8 mouse cellular contexts compared by ENCODE assay signal in the genomic region with DNA sequence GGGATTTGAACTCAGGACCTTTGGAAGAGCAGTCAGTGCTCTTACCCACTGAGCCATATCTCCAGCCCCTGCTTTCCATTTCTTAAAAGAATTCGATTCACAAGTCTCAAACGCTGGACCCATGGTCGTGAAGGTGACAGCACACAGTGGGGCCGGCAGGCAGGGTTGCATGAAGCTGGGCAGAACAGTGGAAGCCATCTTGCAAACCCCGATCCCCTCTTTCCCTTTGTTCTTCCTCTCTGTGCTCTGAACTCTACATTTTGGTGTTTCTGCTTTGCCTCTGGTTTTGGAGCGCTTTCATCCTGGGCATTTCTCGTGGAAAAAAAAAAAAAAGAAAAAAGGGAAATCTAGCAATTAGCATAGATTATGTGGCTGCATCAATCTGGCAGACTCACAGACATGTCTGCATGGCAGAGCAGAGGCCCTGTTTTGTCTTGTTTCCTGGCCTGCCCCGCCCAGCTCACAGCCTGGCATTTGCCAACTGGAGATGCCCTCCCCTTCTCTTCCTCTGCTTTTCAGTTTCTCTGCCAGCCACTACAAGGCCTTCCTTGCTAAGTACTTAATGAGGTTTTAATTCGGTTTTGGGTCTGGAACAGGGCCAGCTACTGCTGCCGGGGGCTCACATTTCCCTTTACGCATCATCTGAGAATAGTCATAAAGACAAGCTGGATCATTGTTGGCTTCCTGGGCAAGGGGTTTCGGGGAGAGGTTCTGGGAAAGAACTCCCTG. TPM values are rescaled to one million over a fixed set of nuclear protein-coding genes. Genes with fewer than 3 reads are reported as not detected.
DNase-seq lines count a peak whose midpoint lies in the region; ATAC-seq lines count a peak whose summit lies in the region.

No protein-coding gene starts in this region.

- no peaks in the 10 kb centered on the region for H3K27me3 ChIP-seq in neural tube, embryonic 12.5 days (replicated peaks)
- no peaks in the 10 kb centered on the region for H3K27me3 ChIP-seq in hindbrain, embryonic 13.5 days
- no peaks in the 10 kb centered on the region for H3K27me3 ChIP-seq in stomach, embryonic 14.5 days (ENCODE audit: control insufficient read depth, insufficient read depth, low read length)

- H3K9me3 ChIP-seq in neural tube, embryonic 12.5 days = no peaks in the 10 kb centered on the region
- no peaks in the 10 kb centered on the region for H3K9me3 ChIP-seq in hindbrain, embryonic 13.5 days
- no peaks in the 10 kb centered on the region for H3K9me3 ChIP-seq in stomach, embryonic 14.5 days (ENCODE audit: control insufficient read depth, low read depth, low read length)

- H3K36me3 ChIP-seq in neural tube, embryonic 12.5 days = peaks cover 9% of the 10 kb centered on the region; the same call in 1 of the 2 replicates
- H3K36me3 ChIP-seq in hindbrain, embryonic 13.5 days = peaks cover 24% of the 10 kb centered on the region
- no peaks in the 10 kb centered on the region for H3K36me3 ChIP-seq in stomach, embryonic 14.5 days (ENCODE audit: control insufficient read depth, insufficient read depth, low read length)

- ATAC-seq in neural tube, embryonic 12.5 days (ENCODE audit: low FRiP score, low read depth) = peak; percentile 76
- peak; percentile 79 for ATAC-seq in hindbrain, embryonic 13.5 days (ENCODE audit: low FRiP score)
- peak; percentile 33; the same call in 1 of the 2 replicates for ATAC-seq in stomach, embryonic 14.5 days (ENCODE audit: insufficient number of reproducible peaks, insufficient read depth, low FRiP score, low read depth)

- H3K27ac ChIP-seq in neural tube, embryonic 12.5 days = no peak overlapping the region
- peak overlapping the region; percentile 78 for H3K27ac ChIP-seq in hindbrain, embryonic 13.5 days
- no peak overlapping the region for H3K27ac ChIP-seq in stomach, embryonic 14.5 days (ENCODE audit: low read length)

- H3K4me3 ChIP-seq in neural tube, embryonic 12.5 days = no peak overlapping the region
- no peak overlapping the region for H3K4me3 ChIP-seq in hindbrain, embryonic 13.5 days
- H3K4me3 ChIP-seq in stomach, embryonic 14.5 days (ENCODE audit: low read depth, low read length) = no peak overlapping the region

- no peak overlapping the region for H3K4me2 ChIP-seq in neural tube, embryonic 12.5 days (replicated peaks)
- no peak overlapping the region for H3K4me2 ChIP-seq in hindbrain, embryonic 13.5 days
- no peak overlapping the region for H3K4me2 ChIP-seq in stomach, embryonic 14.5 days (replicated peaks; ENCODE audit: low read depth, low read length)

- peak; percentile 44 to 48 for DNase-seq in frontal cortex, postnatal 10 days (ENCODE audit: low spot score in 2 of 2)
- no peak for DNase-seq in frontal cortex, postnatal 36 days (ENCODE audit: low spot score in 2 of 2)
- no peak for DNase-seq in neural tube, embryonic 10.5 days (ENCODE audit: extremely low spot score, low spot score)
- no peak for DNase-seq in gastrocnemius, adult 18-20 months (ENCODE audit: low spot score)
- DNase-seq in layer of hippocampus, adult 11-12 months (ENCODE audit: low spot score) = no peak

- H3K4me1 ChIP-seq in neural tube, embryonic 12.5 days = peaks cover 33% of the 10 kb centered on the region
- peaks cover 47% of the 10 kb centered on the region for H3K4me1 ChIP-seq in hindbrain, embryonic 13.5 days (replicated peaks)
- H3K4me1 ChIP-seq in stomach, embryonic 14.5 days (ENCODE audit: control insufficient read depth, insufficient read depth, low read length) = no peaks in the 10 kb centered on the region

- no peak overlapping the region for H3K9ac ChIP-seq in neural tube, embryonic 12.5 days
- no peak overlapping the region for H3K9ac ChIP-seq in hindbrain, embryonic 13.5 days
- H3K9ac ChIP-seq in stomach, embryonic 14.5 days (replicated peaks; ENCODE audit: low read depth, low read length) = no peak overlapping the region

- WGBS in neural tube, embryonic 12.5 days = 71% methylated on average over 12 of the region's 12 CpGs
- WGBS in hindbrain, embryonic 13.5 days = 52% methylated on average over 12 of the region's 12 CpGs
- WGBS in stomach, embryonic 14.5 days = 76% methylated on average over 12 of the region's 12 CpGs

RNA-seq across cellular contexts. Expression of gene Map1b, which starts 57.5 kb away (rescaled TPM):
- 1,223 and 1,491 TPM in 2 replicates for polyA plus RNA-seq in neural tube, embryonic 12.5 days (2016; fragmentation: Nextera tagmentation; extraction: Ambion mirVana)
- polyA plus RNA-seq in hindbrain, embryonic 13.5 days (2015; fragmentation: Nextera tagmentation; extraction: Ambion mirVana) = 2,103 and 2,232 TPM in 2 replicates
- 244 and 252 TPM in 2 replicates for polyA plus RNA-seq in stomach, embryonic 14.5 days (2014; fragmentation: Nextera tagmentation; extraction: Ambion mirVana)
- 10 to 100 TPM in 1 of 2 experiments, 1 to 10 TPM in 1; 7.1 to 11.5 TPM for total RNA-seq in gastrocnemius, adult 18-20 months (2021)

Comparison
In these comparisons a context has a peak if more than half of its experiments do, and no peak if none do; other contexts are left out.
1. DNase-seq: peak in frontal cortex, postnatal 10 days (2 of 2); none in frontal cortex, postnatal 36 days (0 of 2), neural tube, embryonic 10.5 days (single experiment), gastrocnemius, adult 18-20 months (single experiment) and layer of hippocampus, adult 11-12 months (single experiment).
2. Peak in every context shown above with its lines, with median percentiles within 50 percentile points of each other: ATAC-seq.